Mouse (Mus musculus): ENCODE measurements around the gene Sirt2. TPM values are rescaled to one million over a fixed set of nuclear protein-coding genes. Genes with fewer than 3 reads are reported as not detected.

The Sirt2 gene
- 103 TPM for polyA plus RNA-seq (2021)

DNA sequence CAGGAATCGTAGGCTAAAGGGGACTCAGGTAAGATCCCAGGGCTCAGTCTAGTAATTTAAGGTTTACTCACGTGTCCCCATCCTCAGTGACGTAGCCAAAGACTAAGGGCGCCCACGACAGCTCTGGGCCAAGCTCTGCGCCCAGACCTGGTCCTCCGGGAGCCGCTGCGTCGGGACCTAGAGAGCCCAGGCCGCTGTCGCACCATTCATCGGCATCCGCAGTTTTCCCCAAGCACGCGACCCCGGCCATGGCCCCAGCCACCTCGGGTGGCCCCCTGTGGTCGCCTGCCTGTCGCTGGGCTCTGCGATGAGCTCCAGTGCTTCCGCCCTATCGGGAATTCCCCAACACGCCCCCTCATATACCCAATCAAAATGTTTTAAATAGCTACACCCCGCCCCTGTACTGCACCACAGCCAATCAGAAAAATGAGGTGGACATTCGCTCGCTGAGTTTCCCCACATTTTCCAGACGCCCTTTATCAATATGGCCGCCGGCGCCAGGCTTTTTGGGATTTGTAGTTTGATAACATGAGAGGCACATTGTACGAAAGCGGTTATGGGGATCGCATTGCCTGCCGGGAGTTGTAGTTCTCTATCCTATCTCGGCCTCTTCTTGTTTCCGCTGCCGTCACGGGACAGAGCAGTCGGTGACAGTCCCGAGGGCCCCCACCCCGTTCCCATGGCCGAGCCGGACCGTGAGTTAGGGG lies at the start of gene Sirt2:
TSS of gene Sirt2 (plus strand) at position 563 of the 707 bp plus-strand sequence.
- no peaks in the 10 kb centered on the region for H3K27me3 ChIP-seq
- POLR2A ChIA-PET, result interaction anchor here (1.2 kb wide), 1 partner anchor 47 kb away, joined by 3 read pairs; no protein-coding TSS in a partner anchor
- ATAC-seq (peak; percentile 79), DNase-seq (ENCODE audit: low read depth, low spot score) (peak; percentile 96)
- CTCF ChIA-PET, result interaction anchor here (1.6 to 2.0 kb wide), 2 partner anchors 14 to 24 kb away, joined by 4 to 5 read pairs; partner anchors contain the start of genes Mrps12 and Sars2
- in situ Hi-C loops (cut with MboI; ENCODE audit: low pct_unique_long_range_greater_than_20kb), result no loop called here
- no peak for TF ChIP-seq CTCF (IDR thresholded peaks at IDR 0.05)

GRCm38 (mm10) chr7:28717726-28718125 lies 48.8 kb upstream of the Sirt2 start:
- ChIA-PET CTCF (interaction anchor here (1.0 kb wide), 1 partner anchor 24 kb away, joined by 3 read pairs; the partner anchor contains the start of genes Mrps12 and Sars2), POLR2A (no interaction called here)
- in situ Hi-C loops (cut with MboI; ENCODE audit: low pct_unique_long_range_greater_than_20kb), result no loop called here
- no peak for TF ChIP-seq CTCF (IDR thresholded peaks at IDR 0.05)
- H3K27me3 ChIP-seq, result no peaks in the 10 kb centered on the region
- ATAC-seq, result no peak
- no peak for DNase-seq (ENCODE audit: low read depth, low spot score)

GRCm38 (mm10) chr7:28719159-28719558 lies 47.4 kb upstream of the Sirt2 start:
- ChIA-PET CTCF (interaction anchor here (0.7 kb wide), 1 partner anchor 11 kb away, joined by 3 read pairs; no protein-coding TSS in a partner anchor), POLR2A (interaction anchor here (0.8 kb wide), 1 partner anchor 50 kb away, joined by 6 read pairs; no protein-coding TSS in a partner anchor)
- H3K27me3 ChIP-seq, result no peaks in the 10 kb centered on the region
- TF ChIP-seq CTCF (IDR thresholded peaks at IDR 0.05), result no peak
- ATAC-seq (no peak), DNase-seq (ENCODE audit: low read depth, low spot score) (no peak)
- in situ Hi-C loops (cut with MboI; ENCODE audit: low pct_unique_long_range_greater_than_20kb), result no loop called here

- H3K27me3 ChIP-seq, result no peaks in the 10 kb centered on the region
- ChIA-PET CTCF (no interaction called here), POLR2A (no interaction called here)
- DNase-seq (ENCODE audit: low read depth, low spot score) (no peak), ATAC-seq (no peak)
- no peak for TF ChIP-seq CTCF (IDR thresholded peaks at IDR 0.05)
- in situ Hi-C loops (cut with MboI; ENCODE audit: low pct_unique_long_range_greater_than_20kb), result no loop called here
Observed at GRCm38 (mm10) chr7:28719650-28720049, 46.9 kb upstream of the Sirt2 start.

GRCm38 (mm10) chr7:28720753-28721537 lies 45.6 kb upstream of the Sirt2 start:
- in situ Hi-C loops (cut with MboI; ENCODE audit: low pct_unique_long_range_greater_than_20kb), result no loop called here
- ChIA-PET POLR2A (no interaction called here), CTCF (no interaction called here)
- ATAC-seq (no peak), DNase-seq (ENCODE audit: low read depth, low spot score) (no peak)
- no peaks in the 10 kb centered on the region for H3K27me3 ChIP-seq
- TF ChIP-seq CTCF (IDR thresholded peaks at IDR 0.05), result no peak

GRCm38 (mm10) chr7:28722079-28722478 lies 44.5 kb upstream of the Sirt2 start:
- no peaks in the 10 kb centered on the region for H3K27me3 ChIP-seq
- in situ Hi-C loops (cut with MboI; ENCODE audit: low pct_unique_long_range_greater_than_20kb), result no loop called here
- no peak for ATAC-seq
- peak; percentile 37 for TF ChIP-seq CTCF (IDR thresholded peaks at IDR 0.05)
- ChIA-PET CTCF (no interaction called here), POLR2A (no interaction called here)
- DNase-seq (ENCODE audit: low read depth, low spot score), result no peak

- DNase-seq (ENCODE audit: low read depth, low spot score) (no peak), ATAC-seq (no peak)
- no peak for TF ChIP-seq CTCF (IDR thresholded peaks at IDR 0.05)
- ChIA-PET CTCF (no interaction called here), POLR2A (no interaction called here)
- no peaks in the 10 kb centered on the region for H3K27me3 ChIP-seq
- in situ Hi-C loops (cut with MboI; ENCODE audit: low pct_unique_long_range_greater_than_20kb), result loop anchor here (5.0 kb wide), 2 partner anchors 122 to 282 kb away; no protein-coding TSS in a partner anchor
Observed at GRCm38 (mm10) chr7:28724613-28725012, 41.9 kb upstream of the Sirt2 start.

DNA sequence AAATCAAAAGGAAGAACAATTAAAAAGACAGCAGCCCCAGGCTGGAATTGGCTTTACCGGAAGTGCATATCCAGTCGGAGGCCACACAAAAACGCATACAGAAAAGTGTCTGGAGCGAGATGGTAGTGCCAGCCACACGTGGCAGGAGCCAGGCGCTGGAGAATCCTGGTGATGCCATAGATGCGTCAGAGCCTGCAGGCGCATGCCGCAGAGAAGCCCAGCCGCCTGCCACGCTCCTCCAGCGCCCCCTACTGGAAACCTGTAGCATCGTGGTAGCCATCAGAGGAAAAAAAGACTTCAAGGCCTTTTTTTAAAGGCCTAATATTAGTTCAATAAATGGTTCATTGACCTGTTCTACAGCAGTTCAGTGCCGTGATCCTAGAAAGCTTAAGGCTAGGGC lies 39.9 kb upstream of the Sirt2 start:
- TF ChIP-seq CTCF (IDR thresholded peaks at IDR 0.05), result peak; percentile 95
- ChIA-PET CTCF (interaction anchor here (1.0 to 1.2 kb wide), 2 partner anchors 36 to 285 kb away, joined by 3 read pairs; no protein-coding TSS in a partner anchor), POLR2A (no interaction called here)
- in situ Hi-C loops (cut with MboI; ENCODE audit: low pct_unique_long_range_greater_than_20kb), result loop anchor here (5.0 kb wide), 2 partner anchors 124 to 284 kb away; no protein-coding TSS in a partner anchor
- peak; percentile 24 for ATAC-seq
- peak; percentile 30 for DNase-seq (ENCODE audit: low read depth, low spot score)
- H3K27me3 ChIP-seq, result no peaks in the 10 kb centered on the region

- in situ Hi-C loops (cut with MboI; ENCODE audit: low pct_unique_long_range_greater_than_20kb), result loop anchor here (5.0 kb wide), 2 partner anchors 125 to 285 kb away; no protein-coding TSS in a partner anchor
- no peaks in the 10 kb centered on the region for H3K27me3 ChIP-seq
- ChIA-PET CTCF (interaction anchor here (0.9 to 1.4 kb wide), 8 partner anchors 14 to 288 kb away, joined by 3 to 5 read pairs (median 3); partner anchors contain the start of genes Mrps12 and Sars2), POLR2A (no interaction called here)
- ATAC-seq (peak; percentile 76), DNase-seq (ENCODE audit: low read depth, low spot score) (peak; percentile 65)
- TF ChIP-seq CTCF (IDR thresholded peaks at IDR 0.05), result no peak
Observed at GRCm38 (mm10) chr7:28727649-28728340, 38.7 kb upstream of the Sirt2 start.

All from Patski (cell line).